Mouse (Mus musculus): ENCODE results near the gene Aqp9. TPM values are rescaled to one million over a fixed set of nuclear protein-coding genes. Genes with fewer than 3 reads are reported as not detected.

Gene Aqp9
- total RNA-seq (2014; fragmentation: Nextera tagmentation) (1.0 and 1.1 TPM in 2 replicates), total RNA-seq (2017) (0.52 and 1.4 TPM in 2 replicates)

DNA sequence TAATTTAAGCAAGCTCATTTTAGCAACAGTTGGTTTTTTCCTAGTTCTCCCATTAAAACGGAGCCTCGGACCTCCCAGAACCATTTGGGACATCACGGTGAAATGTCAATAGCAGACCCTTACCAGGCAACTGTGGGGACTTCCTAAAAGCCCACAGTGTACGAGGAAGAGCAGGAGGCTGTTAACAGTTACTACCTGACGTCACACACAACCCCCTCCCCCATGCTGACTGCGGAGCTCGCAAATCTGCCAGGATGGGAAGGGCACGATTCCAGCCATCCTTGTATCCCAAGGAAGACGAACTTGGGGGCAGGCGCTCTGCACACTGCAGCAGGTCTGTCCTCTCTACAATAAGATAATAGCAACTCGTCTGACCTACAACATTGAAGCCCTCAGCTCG, at the start of gene Aqp9:
Gene Aqp9, minus strand, starts transcription at position 172 of the 400 bp plus-strand sequence.
- no peak for ATAC-seq (replicated peaks; ENCODE audit: poor library complexity, severe bottlenecking)

DNA sequence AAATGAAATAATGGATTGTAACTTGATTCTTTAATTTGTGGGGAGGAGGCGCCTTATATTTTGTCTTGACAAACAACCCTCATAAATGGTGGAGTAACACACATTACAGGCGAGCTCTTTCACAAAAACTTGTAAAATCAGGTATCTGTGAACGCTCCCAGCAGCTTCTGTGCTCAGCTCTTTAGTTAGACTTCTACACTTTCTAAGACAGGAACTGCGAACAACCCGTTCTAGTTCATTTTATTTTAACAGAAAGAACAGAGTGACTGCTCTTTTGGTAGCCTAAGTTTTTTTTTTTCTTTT, 49.3 kb upstream of the Aqp9 start:
- ATAC-seq (replicated peaks; ENCODE audit: poor library complexity, severe bottlenecking): no peak

DNA sequence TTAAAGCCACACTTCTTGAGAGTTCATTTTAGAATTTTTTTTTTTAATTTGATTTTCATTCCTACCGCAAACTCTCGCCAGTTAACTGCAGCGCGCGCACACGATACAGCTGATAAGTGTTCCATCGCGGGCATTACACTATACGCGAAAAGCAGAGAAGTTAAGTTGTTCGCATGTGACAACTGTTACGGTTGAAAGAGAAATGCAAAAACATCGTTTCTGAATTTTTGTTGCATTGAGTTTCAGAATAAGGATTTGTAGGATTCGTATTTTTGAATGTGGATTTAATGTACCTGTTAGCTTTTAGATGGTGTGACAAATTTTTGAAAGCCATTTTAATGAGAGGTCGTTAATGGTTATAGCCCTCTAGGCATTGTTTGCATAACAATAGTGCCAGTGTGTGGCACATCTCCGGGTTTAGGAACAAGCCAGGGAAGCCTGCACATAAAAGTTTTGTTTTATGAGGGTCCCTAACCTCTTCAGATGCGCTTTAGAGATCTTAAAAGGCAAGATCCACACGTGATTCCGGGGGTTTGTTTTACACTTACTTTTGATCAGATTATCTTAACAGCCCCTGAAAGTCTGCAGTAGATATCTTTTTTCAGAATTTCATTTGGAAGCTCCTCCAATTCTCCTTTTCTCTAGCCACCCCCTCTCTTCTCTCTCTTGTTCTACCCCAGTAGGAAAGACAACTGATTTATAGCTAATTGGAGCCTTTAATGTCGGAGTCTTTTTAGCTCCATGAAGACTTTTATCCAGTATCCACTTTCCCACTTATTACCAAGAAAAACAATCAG, 48.7 kb upstream of the Aqp9 start:
- no peak for ATAC-seq (replicated peaks; ENCODE audit: poor library complexity, severe bottlenecking)

DNA sequence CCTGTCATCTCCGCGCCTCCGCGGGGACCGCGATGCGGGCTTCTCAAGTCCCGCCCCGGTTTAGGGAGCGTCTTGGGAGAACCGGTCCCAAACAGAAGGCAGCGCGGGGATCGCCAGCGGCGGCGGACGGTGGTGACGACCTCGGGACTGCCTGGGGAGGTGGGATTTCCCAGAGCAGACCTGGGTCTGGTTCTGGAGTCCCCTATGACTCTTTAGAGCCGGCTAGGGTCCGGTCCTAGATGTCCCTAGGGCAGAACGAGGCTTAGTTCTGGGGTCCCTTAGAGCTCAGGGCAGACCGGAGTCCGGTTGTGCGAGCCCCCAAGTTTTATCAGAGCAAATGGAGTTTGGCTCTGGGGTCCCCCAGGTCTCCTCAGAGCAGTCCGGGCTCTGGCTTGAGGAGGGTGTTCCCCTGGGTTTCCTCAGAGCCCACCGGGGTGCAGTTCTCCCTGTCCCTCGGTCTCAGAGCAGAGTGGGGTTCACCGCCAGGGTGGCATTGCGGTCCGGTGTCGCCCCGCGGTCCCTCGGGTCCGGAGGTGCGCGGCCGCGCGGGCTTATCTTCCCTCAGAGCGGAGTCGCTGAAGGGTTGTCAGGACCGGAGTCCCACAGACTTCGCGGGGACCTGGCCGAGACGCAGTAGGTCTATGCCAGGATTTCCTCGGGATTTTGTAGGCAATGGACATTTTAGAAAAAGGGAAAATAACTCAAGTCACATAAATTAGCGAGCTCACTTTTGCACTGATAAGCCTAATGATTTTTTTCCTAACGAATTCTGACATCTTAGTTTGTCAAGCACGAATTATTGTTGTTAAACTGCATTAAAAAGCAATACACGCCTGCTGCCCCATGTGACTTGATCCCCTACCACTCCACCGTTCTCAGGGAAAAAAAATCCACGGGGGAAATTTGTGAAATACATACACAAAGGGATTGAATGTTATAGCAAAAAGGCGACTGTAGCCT, 47.8 kb upstream of the Aqp9 start:
- ATAC-seq (replicated peaks; ENCODE audit: poor library complexity, severe bottlenecking): peak; percentile 20; the same call in 1 of the 2 replicates

DNA sequence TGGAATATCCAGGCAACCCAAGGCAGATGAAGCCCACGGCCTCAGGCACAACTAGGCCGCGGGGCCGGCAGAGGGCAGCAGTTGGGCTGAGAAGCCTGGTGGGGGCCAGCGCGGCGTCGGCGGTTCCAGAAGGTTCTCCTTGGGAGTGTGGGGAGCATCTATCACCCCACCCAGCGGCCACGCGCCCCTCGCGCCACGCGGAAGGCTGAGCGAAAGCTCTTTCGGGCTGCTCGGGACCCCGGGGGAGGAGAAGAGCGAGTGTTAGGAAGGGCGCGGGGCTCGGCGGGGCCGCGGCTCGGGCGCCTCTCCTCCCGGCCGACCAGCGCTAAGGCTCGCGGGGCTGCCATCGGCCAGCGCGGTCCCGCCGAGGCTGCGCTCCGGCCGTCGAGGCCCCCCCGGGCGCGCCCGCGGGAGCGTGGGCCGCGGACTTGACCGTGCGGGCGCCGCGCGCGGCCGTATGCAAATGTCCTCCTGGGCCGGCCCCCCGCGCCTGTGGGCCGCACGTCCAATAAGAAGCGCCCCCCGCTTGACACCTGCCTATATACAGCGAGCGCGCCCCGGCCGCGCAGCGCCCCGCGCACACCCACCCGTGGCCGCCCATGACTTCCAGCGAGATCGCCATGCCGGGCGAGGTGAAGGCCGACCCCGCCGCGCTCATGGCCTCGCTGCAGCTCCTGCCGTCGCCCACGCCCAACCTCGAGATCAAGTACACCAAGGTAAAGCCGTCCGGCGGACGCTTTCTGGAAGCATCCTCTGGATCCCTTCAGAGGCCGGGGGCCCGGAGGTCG, 47.0 kb upstream of the Aqp9 start, which contains the start of gene Aldh1a2:
Gene Aldh1a2, plus strand, starts transcription at position 542 of the 788 bp plus-strand sequence.
- ATAC-seq (replicated peaks; ENCODE audit: poor library complexity, severe bottlenecking): peak; percentile 75

DNA sequence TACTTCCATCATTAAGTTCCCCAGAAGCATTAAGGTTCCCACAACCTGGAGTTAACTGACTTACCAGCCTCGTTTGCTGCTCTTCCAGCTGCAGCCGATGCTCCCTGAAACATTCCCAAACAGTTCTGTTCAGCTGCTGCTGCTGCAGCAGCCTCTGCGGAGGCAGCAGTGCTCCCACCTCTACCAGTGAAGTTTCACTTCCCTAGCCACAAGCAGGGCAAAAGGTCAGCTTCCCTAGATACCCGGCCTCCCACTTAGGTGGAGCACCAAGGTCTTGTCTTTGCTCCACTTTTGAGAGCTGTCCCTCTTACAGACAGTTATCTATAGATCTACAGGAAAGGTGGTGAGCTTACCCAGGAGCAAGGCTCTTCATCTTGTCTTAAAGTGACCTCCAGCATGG, 45.2 kb upstream of the Aqp9 start:
- ATAC-seq (replicated peaks; ENCODE audit: poor library complexity, severe bottlenecking): peak; percentile 67

DNA sequence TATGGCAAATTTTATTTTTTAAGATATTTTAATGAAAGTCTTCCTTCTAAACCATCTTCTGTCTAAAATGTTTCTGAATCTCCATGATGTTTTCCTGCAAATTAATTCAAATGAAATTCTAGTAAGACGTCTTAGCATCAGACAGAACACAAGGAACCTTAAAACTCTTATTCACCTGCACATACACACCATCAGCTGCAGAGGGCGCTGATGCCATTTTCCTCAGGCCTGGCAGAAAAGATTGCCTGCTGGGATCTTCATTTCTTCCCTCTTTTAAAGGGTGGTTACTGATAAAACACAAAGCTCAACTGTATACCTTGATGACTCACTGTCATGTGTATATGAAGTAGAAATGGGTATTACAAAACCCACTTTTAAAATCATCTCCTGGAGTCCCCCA, 42.4 kb upstream of the Aqp9 start:
- ATAC-seq (replicated peaks; ENCODE audit: poor library complexity, severe bottlenecking): no peak

GRCm38 (mm10) chr9:71209299-71209698, 40.8 kb upstream of the Aqp9 start:
- no peak for ATAC-seq (replicated peaks; ENCODE audit: poor library complexity, severe bottlenecking)

- no peak for ATAC-seq (replicated peaks; ENCODE audit: poor library complexity, severe bottlenecking)
These were observed 33.8 kb upstream of the Aqp9 start for GRCm38 (mm10) chr9:71202265-71202664.

DNA sequence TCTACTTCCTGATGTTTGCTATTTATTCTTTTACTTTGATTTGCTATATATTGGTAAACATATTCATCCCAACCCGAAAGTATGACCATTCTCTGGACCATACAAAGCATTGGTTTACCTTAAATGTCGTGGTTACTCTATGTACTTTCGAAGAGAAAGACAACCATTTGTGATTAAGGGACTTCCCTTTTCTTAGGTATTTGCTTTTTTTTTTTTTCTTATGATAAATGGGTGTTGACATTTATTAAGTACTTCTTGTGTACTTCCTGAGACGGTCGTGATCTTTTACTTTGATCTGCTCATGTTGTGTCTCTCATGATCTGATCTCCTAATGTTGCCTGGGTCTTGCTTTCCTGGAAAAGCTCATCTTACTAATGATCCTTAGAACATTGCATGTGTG, 30.3 kb upstream of the Aqp9 start:
- ATAC-seq (replicated peaks; ENCODE audit: poor library complexity, severe bottlenecking): no peak

GRCm38 (mm10) chr9:71188647-71189415, 20.3 kb upstream of the Aqp9 start:
- ATAC-seq (replicated peaks; ENCODE audit: poor library complexity, severe bottlenecking): peak; percentile 77

- peak; percentile 79 for ATAC-seq (replicated peaks; ENCODE audit: poor library complexity, severe bottlenecking)
These were observed 18.9 kb upstream of the Aqp9 start for GRCm38 (mm10) chr9:71187396-71187795.

- no peak for ATAC-seq (replicated peaks; ENCODE audit: poor library complexity, severe bottlenecking)
These were observed 17.3 kb upstream of the Aqp9 start for GRCm38 (mm10) chr9:71185823-71186222.

DNA sequence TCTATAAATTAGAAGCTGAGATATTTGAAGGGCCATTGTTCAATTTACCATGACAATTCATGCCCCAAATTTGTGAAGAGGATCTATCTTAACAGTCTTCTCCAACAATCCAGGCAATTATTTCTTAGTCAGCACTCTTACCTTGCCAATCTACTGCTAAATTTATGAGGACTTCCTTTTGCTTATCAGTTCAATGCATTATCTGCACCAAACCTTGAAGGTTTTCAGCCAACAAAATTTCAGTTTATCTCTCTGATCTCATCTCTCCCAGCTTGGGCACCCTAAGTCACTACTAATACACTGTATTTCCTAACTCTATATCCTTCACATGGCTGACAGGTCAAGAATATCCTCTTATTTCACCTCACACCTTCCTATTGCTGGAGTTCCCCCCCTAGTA, 16.8 kb upstream of the Aqp9 start:
- no peak for ATAC-seq (replicated peaks; ENCODE audit: poor library complexity, severe bottlenecking)

DNA sequence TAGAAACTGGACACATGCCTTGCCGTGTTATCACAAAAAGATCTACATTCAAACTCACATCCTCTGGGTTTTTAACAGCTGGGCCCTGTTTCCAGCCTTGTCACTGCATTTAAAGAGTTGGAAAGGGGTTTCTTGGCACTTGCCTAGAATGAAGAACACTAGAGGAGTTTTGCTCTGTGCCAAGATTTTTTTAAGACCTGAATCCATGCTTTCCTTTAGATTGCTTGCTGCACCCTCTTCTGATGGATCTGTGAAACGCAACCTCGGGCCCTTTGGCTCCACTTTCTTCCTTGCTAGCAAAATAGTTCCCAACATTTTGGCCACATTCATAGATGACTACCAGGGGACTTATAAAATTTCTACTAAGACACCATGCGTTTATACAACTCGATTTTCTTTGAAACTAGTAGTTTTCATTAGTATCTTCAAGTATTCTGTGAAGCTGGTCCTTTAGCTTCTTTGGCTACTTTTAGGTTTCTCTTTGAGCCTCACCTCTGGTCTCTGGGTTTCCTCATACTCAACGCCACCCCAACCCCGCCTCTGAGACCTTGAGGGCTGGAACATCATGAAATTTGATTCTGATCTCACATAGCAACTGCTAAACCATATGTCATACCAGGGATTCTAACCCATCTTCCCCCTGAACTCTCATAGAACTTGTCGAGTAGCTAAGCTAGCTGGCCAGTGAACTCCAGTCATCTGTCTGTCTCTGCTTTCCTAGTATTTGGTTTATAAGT, 11.7 kb upstream of the Aqp9 start:
- no peak for ATAC-seq (replicated peaks; ENCODE audit: poor library complexity, severe bottlenecking)

DNA sequence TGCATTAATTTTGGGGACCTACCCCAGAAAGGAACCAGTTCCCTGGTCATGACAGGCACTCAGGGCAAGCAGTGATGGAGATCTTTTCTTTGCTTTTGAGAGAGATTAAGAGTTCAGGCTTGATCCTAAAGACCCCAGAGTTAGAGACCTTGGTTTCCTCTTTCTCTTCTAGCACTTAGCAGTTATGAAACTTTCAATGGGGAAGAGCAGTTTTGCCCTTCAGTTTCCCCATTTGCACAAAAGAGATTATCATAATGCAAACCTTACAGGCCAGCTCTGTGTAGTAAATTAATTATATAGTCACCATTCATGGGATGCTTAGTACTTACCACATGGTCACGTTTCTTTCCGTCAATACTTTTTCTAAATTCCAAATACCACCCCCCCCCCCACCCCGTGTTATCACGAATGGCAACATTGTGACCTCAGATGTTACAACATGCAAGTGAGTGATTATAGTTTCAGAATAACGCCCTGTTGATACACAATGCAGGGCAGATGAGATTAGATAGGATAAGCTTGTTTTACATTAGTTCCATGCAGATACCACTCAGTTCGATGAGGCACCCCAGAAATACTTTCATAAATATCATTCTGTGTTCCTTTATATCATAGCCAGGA, 10.9 kb upstream of the Aqp9 start:
- ATAC-seq (replicated peaks; ENCODE audit: poor library complexity, severe bottlenecking): peak; percentile 72

DNA sequence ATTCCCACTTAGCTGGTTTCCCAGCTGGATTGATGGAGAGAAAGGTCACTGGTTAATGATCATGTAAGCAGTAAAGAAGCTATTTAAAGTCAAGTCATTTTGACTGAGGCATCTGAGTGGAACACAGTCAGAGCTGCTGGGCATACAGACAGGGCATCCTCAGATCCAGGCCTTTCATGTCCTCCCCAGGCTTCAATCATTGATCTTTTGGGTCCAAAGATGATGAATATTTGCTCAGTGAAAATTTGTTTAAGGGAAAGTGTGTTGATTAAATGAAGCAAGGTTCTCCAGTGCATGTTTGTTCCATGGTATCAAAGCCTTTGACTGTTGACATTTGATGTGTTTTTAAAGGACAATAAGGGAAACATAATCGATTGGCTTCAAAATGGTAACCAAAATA, 7.2 kb upstream of the Aqp9 start:
- ATAC-seq (replicated peaks; ENCODE audit: poor library complexity, severe bottlenecking): no peak

DNA sequence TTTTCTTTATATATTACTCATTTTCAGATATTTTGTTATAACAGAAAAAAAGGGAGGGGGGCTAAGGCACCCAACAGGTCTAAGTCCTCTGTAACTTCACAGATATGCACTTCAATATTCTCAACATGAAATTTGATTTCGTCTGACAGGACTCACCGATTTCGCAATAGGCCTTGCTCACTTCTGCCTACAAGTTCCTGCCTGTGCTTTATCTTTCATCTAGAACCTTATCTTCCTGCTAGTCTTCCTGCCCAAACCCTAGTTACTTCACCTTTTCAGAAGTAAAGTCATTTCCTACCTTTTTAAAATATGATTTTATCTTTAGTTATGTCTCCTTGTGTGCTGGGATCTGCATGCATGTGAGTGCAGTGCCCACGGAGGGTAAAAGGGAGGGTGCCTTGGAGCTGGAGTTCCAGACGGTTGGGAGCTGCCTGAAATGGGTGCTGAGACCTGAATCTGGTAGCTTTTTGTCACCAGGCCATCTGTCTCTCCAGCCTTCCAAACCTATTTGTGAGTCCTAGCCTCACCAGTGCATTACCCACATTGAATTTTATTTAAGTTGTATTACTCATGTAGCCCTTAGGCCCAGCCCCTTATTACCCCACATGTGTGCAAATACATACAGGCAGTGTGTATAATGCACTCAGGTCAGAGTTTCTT, 6.0 kb upstream of the Aqp9 start:
- peak; percentile 84 for ATAC-seq (replicated peaks; ENCODE audit: poor library complexity, severe bottlenecking)
